Mouse (Mus musculus) cerebellum, postnatal 25 days (tissue): ENCODE measurements around the gene Akap11.
"Not testable (repeated sequence)": the region's sequence is repeated elsewhere in the genome, so short reads cannot be mapped to it uniquely, and the experiment has no call there.

ENCODE experiments used
- DNase-seq, 2 experiments: peaks; one replicate each; pipeline ENCODE4 v3.0.0; 2021; ENCODE audit warnings: mixed read lengths in 2 of 2

Gene Akap11

DNA sequence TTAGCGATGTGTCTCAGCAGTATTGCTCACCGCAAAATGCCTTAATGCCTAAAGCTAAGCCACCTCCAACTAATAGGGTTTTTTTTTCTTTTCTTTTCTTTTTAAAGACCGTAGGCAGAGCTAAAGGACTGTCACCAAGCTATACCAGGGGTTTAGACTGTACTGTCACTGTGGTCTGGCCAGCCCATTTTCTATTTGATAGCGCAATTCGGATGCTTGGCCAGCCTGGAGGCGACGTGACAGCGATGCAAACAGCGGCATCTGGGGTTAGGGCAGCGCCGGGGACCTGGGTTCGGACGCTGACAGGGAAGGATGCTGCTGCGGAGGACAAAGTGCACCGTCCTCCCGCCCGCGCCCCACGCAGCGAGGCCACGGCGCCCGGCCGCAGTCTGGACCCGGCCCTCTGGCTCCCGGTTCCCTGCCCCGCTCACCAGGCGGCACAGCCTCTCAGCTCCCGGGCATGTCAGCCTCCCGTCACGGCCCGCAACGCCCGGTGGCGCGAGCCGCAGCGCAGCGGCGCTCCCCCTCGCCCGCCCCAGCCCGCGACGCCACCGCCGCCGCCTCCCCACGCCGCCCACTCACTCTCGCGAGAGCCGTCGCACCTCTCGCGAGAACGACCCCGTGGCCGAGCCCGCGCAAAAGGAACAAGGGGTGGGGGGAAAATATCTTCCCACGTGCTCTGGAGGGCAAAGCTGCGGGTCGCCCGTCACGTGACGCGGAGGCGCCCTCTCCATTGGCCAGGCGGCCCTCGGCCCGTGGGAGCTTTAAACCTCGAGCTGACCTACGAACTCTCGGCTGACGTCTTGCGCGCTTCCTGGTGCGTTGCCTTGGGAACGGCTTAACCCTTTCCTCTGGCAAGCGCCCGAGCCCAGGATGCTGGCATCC is at the start of gene Akap11:
Gene Akap11 (minus strand): TSS at position 528 of the 885 bp plus-strand sequence.
- peak; percentile 94 to 98 for DNase-seq

DNA sequence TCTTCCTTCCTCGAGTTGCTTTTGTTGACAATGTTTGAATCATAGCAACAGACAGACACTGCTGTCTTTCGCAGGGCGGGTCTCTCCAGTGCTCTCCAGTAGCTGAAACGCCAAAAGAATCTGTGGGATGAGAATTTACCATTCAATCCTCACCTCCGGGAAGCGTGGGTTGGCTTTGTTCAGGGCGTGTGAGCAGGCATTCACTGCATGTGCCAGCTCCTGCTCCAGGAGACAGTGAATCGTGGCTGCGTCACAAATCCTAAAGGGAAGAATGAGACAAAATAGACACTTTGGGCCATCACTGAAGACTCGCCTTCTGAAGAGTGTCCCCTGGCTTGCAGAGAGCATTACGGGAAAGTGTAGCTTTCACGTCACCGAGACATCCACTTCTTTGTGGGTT is 47.6 kb upstream of the Akap11 start:
- no peak for DNase-seq

DNA sequence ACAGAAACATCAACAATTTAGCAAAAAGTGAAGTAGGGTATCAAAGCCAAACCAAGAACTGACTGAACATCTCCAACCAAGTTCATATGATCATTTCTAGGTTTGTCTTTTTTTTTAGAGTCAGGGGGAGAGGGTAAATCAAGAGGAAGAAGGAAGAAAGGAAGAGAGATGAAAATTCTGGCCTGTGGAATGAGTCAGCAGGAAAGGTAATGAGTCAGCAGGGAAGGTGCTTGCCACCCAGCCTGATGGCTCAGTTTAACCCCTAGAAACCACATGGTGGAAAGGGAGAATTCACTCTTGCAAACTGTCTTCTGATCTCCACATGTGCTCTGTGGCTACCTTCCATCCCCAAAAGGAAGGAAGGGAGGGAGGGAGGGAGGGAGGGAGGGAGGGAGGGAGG is 46.6 kb upstream of the Akap11 start:
- no peak for DNase-seq

DNA sequence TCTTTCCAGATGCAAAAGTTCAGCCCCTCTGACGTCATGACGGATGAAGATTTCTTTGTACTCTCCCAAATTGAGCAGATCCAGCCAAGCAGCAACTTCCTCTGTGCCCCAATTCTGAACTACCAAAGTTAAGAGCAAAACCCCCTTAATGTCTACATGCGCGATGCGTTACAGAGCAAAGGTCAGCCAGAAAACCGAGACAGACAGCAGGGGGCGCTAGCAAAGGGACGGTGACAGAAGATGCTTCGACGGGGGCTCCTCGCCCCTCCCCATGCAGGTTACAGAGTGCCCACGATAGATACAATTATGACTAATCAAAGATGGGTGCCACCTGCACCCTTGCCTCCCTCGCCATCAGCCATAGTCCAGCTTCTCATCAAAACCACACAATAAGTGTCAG is 39.3 kb upstream of the Akap11 start:
- peak in 1 of 2 experiments; percentile 18 for DNase-seq

DNA sequence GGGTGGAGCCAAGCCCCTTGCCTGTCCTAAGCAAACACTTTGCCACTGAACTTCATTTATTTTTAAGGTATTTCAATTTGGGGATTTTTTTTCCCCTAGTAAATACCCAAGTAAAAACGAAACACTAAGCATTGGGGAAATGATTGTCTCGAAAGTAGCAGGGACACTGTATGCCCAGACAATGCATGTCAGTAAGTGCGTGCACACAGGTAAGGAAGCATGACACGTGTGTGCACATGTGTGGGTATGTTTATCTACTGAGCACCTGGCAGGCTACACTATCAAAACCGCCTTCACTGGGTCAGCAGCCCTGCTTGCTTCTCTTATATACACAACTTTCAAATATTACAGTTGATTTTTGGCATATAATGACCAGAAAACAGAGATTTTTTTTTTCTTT is 31.8 kb upstream of the Akap11 start:
- no peak for DNase-seq

DNA sequence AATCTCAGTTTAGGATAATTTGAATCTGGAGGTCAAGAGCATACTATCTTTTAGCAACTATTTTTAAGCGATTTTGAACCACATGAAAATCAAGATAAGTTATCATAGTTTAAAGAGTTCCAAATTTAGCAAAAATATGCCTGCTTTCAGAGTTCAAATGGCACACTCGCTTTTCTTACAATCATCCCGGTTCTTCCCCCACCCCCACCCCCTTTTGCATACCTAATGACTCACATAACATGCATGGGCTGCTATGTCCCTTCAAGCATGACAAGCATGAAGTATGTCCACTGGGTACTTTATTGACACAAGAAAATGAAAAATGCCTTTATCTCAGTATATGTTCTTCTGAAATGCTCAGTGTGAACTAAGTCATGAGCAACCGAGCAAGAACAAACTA is 29.8 kb upstream of the Akap11 start:
- DNase-seq, result no peak

DNA sequence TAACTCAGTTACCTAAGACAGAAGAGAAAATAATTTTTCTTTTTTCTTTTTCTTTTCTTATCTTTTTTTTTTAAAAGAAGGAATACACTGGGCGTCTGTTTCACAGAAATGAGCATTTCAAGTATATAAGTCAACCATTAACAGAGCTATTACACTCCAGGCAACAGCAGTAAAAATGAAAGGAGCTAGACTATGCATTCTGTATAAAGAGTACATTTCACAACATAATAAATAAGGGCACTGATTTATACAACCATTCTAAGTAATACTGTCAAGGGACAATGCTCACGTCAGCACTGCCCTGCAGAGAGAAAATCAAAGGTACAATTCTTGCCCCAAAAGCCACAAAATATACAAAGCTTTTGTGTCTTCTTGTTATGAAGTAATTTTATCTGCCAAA is 27.7 kb upstream of the Akap11 start:
- DNase-seq, result no peak

DNA sequence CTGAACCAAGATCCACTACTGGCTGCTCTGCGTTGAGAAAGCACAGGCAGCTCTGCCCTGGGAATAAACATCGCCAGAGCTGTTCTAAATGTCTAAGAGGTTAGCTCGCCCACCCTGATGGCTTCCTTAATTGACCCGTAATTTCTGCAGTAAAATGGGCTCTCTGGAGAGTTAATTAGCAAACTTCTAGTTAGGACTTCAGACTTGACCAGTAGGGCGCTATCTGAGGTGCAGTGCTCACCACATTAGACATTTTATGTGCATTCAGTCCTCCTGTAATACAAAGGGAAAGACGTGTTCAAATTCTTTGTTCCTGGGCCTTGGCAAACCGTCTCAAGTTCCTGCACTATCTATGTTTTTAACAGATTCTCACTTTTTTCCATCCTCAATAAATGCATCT is 26.6 kb upstream of the Akap11 start:
- DNase-seq, result no peak

DNA sequence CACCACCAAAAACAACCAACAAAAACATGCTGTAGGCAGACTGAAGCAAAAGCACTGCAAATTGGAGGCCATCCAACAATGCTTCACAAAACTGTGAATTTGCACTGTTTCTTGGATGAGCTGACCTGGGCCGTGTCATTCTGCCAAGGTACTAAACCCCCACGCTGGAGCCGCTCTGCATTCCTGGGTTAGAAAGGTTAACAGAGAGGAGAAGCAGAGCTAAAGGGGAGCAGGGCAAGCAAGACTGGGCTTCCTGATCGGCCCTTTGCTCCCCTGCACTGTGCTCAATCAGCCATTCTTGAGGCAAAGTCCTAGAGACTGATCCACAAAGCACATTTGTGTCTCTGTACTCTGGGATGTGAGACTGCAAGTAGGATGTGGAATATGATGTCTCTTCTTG is 25.5 kb upstream of the Akap11 start:
- DNase-seq, result no peak

DNA sequence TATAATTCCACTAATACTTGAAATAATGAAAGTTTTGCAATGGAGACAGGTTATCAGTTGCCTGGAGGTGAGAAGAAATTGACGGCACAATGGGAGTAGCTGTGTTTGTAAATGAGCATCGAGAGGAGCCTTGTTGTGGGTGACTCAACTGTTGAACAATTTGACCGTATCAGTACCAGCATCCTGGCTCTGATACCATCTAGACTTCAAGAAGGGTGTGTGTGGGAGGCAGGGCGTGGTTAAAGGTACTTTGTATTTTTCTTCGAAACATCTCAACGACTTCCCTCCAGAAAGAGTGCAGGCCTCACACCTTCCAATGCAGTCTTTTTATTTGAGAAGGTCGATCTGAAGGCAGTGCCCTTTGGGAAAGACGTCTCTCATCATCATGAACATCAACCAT is 22.4 kb upstream of the Akap11 start:
- DNase-seq, result no peak

DNA sequence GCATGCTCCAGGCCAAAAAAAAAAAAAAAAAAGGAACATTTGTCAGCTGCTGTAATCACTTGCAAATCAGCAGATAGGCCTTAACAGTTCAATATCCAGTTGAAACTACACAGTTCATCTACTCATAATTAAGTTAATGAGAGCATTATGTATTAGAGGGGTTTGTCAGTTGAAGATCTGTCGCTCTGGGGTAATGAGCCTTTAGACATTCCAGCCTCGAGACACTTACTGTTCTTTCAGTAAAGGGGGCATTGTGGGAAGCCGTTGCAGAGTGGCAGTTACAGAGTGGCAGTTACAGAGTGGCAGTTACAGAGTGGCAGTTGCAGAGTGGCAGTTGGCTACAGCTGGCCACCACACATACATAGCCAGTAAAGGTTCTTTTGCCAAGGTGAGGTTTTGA is 18.2 kb upstream of the Akap11 start:
- DNase-seq, result not testable (repeated sequence)

DNA sequence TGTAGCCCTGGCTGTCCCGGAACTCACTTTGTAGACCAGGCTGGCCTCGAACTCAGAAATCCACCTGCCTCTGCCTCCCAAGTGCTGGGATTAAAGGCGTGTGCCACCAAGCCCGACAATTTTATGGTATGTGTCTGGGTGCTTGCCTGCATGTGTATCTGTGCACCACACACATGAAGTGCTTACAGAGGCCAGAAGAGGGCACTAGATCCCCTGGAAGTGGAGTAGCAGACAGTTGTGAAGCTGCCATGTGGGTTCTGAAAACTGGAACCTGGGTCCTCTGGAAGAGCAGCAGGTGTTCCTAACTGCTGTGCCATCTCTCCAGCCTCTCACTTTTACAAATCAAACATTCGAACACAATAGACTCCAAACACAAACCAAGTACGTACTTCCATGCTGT is 17.1 kb upstream of the Akap11 start:
- no peak for DNase-seq

DNA sequence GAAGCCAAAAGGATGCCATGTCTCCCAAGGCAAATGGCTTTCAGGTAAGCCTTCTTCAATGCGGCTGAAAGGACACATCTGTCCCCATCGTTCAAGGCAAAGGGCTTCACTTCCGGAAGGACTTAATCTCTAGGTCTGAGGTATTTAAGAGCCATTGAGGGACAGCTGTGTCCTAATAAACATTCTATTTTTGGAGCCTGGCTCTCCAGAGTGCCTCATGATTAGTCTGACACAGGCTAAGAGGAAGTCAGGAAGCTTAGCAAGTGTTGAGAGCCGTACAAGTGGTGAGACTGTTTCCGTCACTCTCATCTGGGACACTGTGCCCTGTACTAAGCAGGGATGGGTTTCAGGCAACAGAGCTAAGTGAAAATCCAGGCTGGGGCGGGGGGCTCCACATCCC is 12.2 kb upstream of the Akap11 start:
- no peak for DNase-seq

DNA sequence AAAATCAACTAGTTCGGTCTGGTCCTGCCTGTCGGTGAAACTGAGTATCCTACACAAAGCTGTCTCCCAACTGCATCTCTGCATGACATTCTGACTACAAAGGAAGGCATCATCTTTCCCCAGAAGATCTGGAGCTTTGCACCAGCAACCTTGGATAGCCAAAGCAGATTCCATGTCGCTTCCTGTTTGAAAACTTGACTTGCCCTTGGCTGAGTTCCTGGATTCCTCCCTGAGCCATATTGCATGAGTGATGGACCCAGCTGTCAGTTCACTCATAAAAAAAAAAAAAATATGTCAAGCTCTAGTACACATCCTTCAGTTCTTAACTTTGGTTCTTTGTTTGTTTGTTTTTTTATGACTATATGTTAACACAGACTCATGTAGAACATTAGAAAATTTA is 4.7 kb upstream of the Akap11 start:
- DNase-seq, result peak in 1 of 2 experiments; percentile 31

DNA sequence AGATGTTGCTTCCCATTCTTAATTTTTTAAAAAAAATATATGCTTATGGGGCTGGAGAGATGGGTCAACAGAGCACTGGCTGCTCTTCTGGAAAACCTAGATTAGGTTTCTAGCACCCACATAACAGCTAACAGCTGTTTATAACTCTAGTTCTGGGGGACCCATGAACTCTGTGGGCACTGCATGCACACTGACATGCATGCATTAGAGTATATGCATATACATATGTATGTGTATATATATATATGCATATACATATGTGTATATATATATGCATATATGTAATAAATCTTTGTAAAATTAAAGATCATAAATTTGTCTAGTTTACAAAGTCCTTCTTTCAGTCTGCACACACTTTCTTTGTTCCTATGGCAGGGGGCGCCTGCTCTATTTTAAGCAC is 3.2 kb upstream of the Akap11 start:
- no peak for DNase-seq

DNA sequence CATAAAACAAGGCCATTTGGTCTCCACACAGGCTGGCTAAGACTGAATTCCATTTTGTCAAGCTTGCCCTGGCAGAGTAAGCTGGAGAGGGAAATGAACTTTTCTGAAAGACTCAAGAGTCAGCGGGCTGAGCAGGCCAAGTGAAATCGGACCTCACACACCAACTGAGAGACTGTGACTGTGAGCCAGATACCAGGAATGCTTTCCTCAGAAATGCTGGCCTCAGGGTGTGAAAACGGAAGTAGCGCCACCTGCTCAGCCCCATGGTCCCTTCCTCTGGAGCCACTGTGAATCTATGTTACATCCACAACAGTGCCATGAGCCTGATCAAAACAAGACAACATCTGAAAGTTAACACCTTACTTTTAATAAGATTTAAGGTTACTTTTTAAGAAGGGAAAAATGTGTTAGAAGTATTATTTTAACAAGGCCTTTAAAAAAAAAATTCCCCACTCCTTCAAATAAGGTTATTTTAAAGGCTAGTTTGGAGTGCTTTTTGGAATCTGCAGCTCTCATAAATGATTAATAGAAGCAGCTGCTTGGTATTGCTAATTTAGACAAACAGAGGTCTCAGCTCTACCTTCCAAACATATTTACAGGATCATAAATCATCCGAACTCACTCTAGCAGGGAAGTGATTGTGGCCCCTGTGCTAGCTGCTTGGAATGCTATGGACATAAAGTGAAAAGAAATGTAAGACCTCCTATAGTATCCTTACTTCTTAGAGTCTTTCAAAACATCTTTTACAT is 2.1 kb upstream of the Akap11 start:
- DNase-seq, result peak; percentile 65 to 73

DNA sequence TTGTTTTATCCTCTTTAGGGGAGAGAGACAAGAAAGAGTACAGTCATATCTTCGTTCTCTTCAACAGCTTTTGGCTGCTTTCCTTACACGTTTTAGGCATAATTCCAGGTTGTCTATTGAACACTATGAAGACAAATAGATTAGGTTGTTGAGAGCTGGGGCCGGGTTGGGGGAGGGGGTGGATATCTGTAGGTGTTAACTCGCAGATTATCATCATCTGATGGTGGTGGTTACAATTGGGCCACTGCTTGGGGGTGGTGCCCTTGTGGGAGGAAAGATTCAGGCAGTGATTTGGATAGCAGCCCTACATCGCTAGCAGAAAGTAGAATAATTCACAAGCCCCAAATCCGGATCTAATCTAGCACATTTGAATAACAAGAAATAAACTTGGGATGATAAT is 943 bp upstream of the Akap11 start:
- peak in 1 of 2 experiments; percentile 43 for DNase-seq

DNA sequence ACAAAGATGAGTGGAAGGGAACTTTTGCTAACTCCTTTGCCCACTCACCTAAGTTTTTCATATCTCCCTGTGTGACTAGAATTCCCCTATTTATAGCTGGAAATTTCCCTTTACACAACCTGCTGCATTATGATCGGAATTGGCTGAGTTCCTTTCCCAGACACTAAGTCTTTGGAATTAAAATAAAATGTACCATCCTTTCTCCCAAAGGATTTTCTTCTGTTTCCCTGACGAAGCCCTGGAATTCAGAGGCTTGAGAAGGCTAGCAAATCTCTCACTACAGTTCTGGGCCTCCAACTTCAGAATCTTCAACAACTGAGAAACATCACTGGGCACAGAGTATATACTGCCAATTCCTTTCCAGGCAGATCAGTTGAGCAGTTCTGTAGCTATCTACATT is 1.2 kb downstream of the Akap11 start:
- DNase-seq, result no peak

DNA sequence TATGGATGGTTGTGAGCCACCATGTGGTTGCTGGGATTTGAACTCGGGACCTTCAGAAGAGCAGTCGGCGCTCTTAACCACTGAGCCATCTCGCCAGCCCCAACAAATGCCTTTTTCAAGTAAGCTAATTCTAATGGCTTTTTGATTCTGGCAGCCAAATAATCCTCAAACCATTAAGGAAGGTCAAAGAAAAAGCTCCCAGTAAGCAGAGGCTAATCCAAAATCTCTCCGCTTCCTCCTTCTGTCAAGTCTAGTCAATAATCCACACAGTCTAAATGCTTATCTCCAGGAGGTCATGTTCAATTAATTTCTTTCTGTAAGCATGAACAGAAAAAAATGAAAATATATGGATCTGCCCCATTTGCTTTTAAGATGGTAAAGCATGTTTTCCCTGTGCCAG is 2.0 kb downstream of the Akap11 start:
- DNase-seq, result no peak

DNA sequence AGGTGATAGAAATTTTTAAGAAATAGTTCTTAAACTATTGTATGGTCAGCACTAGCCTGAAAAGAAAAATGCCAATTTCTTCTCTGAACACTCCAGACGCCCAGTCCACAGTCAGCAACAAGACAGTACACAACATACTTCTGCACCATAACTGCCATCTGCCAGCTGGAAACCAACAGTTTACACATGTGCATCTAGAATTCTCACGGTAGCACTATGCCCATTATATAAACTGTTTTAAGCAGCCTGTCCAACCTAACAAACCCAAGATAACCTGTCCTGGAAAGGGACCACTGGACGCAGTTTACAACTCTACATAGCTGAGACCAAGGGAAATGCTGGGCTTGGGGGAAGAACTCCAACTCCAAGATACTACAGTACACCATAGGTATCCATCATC is 2.9 kb downstream of the Akap11 start:
- no peak for DNase-seq

DNA sequence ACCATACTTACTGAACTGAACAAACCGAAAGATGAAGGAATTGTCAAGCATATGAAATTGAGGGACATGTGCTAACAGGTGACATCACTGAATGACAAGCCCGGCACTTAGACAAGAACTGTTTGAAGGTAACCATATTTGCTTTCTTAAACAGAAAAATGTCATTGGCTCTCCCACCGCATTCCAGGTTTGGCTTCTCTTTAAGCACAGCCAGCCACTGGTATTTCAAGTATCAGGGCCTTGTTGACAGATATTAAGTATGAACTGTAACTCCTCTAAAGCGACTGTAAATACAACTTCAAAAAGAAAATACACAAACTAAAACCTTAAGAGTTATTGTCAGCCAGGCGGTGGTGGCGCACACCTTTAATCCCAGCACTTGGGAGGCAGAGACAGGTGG is 4.3 kb downstream of the Akap11 start:
- no peak for DNase-seq

DNA sequence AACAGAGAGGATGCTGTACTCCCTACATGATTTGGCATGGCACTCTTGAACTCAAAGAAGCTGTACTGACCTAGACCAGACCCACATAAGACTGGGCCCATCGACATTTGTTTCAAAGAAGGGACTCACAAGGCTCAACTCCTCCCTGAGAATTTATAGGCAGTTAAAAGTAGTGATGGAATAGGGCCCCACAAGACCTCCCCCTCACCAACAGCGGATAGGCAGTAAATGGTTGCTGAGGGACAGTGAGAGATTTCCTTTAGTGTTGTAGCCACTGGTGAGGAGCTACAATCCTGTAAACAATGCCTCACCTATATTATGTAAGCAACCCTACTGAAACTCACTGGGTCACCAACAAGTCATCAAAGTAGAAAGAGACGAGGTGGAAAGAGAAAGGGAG is 6.4 kb downstream of the Akap11 start:
- no peak for DNase-seq

DNA sequence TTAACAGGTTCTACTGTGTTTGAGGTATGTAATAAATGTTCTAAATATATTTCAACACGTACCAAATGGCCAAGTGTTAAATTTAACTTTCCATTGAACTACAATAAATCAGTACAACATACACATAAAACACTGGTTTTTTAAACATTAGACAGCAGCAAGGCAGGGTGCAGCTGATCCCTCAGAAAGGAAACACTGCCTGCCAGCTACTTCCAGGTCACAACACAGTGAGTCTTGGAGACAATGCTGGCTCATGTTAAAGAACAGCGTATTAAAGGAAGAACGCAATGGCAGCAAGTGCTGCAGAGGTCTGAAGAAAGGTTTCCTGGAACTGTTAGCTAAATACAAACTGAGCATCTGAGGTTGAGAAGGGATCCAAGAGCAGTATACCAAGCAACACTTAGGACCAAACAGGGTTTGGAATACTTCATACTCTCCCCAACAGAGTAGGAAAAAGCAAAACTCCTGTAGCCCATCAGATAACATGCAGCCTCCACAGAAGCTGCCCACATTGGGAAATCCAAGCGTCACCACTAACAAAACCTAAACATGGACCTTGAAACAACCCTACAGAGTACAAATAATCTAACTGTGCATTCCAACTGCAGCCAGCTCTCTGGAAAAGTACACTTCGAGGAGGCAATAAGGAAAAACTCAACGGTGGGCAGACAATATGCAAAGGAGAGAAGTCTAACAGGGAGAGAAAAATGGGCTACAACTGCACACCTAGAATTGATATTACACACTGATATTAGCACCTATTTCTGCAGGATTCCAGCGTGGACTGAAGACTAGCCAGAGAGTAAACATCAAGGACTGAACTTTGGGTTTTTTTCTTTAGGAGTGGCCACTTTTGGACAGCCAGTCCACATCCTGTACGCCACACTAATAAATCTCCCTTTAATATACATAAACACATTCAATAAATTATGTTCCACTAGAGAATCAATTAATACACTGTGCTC is 7.9 kb downstream of the Akap11 start:
- no peak for DNase-seq
